Mouse (Mus musculus): Measurements from ENCODE around the gene Ppp2r5e.

DNA sequence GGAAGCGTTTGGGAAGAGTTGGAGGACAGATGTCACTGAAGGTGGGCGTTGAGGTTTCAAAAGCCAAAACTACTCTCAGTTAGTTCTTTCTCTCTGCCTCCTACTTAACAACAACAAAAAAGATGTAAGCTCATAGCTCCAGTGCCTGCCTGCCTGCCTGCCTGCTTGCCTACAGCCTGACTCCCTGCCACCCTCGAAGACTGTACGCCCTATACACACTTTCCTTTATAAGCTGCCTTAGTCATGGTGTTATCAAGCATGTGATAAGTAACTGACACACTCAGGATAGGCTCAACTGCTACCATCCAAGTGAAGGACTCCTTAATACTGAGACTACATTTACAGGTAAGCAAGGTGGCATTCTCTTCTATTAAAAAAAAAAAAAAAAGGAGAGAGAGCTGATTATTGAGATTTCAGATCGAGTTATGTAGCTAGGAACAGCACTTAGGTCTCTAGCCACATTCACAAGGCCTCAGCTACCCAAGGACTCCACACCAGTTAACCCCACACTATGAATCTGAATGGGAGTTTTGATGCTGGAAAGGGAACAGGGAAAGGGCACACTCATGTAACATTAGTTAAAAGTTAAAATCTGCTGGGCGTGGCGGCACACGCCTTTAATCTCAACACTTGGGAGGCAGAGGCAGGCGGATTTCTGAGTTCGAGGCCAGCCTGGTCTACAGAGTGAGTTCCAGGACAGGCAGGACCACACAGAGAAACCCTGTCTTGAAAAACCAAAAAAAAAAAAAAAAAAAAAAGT is 76.7 kb downstream of the Ppp2r5e start:
- no peak for TF ChIP-seq CTCF (IDR thresholded peaks at IDR 0.05; ENCODE audit: low read depth)
- TF ChIP-seq EP300 (IDR thresholded peaks at IDR 0.05; ENCODE audit: low read depth) = no peak
